Mouse (Mus musculus) bone marrow, adult 2 months (tissue): ENCODE data around the gene Mapk11. TPM values are rescaled to one million over a fixed set of nuclear protein-coding genes. Genes with fewer than 3 reads are reported as not detected.

Experiments
- H3K27ac ChIP-seq: fragments of 200-500 bp; 2 replicates; pipeline ENCODE4 v1.5.1; 2012; ENCODE audit warnings: low read depth, mild to moderate bottlenecking, control low read depth, inconsistent platforms, low read length; ENCODE audit not compliant: control insufficient read depth, poor library complexity, insufficient read depth
- H3K4me1 ChIP-seq: fragments of 200-500 bp; 2 replicates; pipeline ENCODE4 v1.6.1; 2011; ENCODE audit warnings: low read length; ENCODE audit not compliant: control insufficient read depth, insufficient read depth
- H3K4me3 ChIP-seq: fragments of 200-500 bp; replicated peaks from 2 replicates; pipeline ENCODE3; 2011; ENCODE audit warnings: mild to moderate bottlenecking, low read depth, low read length, control low read depth; ENCODE audit not compliant: control insufficient read depth
- CTCF ChIP-seq: fragments of 200-500 bp; IDR thresholded peaks from 2 replicates; pipeline ENCODE4 v1.5.1; 2011; ENCODE audit warnings: low read length, control low read depth; ENCODE audit not compliant: control insufficient read depth, insufficient read depth
- POLR2A ChIP-seq: fragments of 200-500 bp; IDR thresholded peaks from 2 replicates; pipeline ENCODE4 v1.6.1; 2011; ENCODE audit warnings: low read depth, mild to moderate bottlenecking, control low read depth, low read length, borderline replicate concordance; ENCODE audit not compliant: control insufficient read depth
- WGBS: fragments of 180-500 bp; shearing (Covaris S2); methylation state at CpG from one replicate; pipeline ENCODE4 v1.1.7; 2018; 5-methylcytosine and 5-hydroxymethylcytosine counted together
- polyA plus RNA-seq: library from polyadenylated mRNA; stranded (reverse); fragments of >200 nt; gene quantifications from 2 replicates; pipeline ENCODE4 v1.2.4, GENCODE M21; 2011; ENCODE audit warnings: low replicate concordance; ENCODE audit not compliant: missing spikeins, insufficient read depth, insufficient read length

Mapk11 gene
- polyA plus RNA-seq, 1 experiment = 7.6 TPM

DNA sequence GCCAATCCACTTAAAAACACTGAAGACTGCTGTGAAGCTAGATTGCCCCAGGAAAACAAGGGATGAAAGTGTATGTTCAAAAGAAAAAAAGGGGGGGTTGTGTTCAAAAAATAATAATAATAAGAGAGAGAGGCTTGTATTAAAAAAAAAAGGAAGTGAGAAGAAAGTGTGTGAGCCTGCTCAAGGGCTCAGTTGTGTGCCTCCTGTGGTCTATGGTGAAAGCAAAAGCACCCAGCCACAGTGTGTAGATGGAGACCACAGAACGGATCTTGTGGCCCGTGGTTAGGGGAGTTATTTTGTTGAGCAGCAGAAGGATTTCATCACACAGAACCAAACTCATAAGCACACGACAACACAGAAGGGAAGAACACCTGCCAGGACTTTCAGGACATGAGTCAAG is 18.1 kb downstream of the Mapk11 start:
- Histone ChIP-seq H3K27ac (peak overlapping the region; percentile 34), H3K4me3 (no peak overlapping the region), H3K4me1 (peaks cover 23% of the 10 kb centered on the region)
- TF ChIP-seq POLR2A = no peak
- no peak for TF ChIP-seq CTCF
- 0% methylated on average over 3 of the region's 3 CpGs for WGBS

DNA sequence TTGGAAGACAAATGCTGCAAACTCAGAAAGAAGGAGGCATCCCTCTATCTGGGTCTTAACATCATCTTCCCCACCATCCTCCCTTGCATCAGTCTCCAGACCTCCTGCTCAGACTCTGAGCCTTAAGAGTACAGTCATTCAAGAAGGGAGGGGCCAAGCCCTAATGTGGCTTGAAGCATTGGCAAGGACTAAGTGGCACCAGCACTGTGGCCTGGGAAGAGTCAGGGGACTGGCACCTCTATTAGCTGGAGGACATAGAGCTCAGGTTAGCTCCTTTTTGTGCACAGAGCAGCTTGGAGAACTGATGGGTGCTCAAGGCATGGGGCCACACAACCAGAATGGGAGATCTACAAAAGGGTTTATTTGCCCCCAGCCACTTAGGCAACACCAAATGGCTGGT is 19.2 kb downstream of the Mapk11 start:
- H3K4me3 ChIP-seq = no peak overlapping the region
- H3K4me1 ChIP-seq = peaks cover 23% of the 10 kb centered on the region
- no peak for TF ChIP-seq POLR2A
- TF ChIP-seq CTCF = no peak
- H3K27ac ChIP-seq = no peak overlapping the region

DNA sequence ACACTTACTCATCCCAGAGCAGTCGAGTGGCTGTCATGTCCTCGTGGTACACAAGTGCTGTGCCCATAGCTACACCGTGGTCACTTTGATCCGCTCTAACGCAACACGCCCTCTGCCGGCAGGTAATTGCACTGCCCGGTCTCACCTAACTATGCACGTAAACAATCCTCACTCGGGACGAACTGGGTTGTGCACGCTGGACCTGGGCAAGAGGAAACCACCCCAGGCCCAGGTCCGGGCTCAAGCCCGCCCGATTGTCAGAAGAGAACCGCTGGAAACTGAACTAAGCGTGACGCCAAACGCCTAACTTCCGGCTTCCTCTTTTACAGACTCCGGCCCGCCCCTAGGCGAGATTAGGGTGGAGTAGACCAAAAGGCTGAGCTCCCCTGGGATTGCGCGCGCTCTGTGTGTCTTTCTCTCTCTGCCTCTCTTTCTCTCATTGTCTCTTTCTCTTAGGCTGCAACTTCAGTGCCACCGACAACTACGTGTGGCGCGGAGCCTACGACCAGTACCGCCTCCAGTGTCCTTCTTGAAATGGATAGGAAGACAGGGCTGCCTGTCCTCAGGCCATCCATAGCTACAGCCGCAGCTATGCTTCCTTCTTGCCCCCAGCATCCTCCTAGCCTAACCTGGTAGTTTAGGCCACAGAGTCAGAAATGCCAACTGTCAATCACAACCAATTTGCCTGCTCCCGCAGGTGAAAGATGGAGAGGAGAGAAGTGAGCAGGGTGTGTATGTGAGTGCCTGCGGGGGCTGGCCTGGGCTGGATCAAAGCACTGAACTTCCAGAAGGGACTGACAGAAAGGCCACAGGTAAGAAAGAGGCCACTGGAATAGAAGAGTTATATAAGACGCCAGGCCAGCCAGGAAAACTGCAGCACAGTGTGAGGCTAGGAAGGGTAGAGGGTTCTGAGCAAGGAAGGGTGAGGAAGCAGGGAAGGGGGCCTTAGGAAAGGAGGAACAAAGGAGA is 20.8 kb downstream of the Mapk11 start, which contains the start of gene Hdac10:
Gene Hdac10 (minus strand): TSS at position 319 of the 969 bp plus-strand sequence.
- peaks cover 23% of the 10 kb centered on the region for H3K4me1 ChIP-seq
- 3% methylated on average over 36 of the region's 36 CpGs for WGBS

DNA sequence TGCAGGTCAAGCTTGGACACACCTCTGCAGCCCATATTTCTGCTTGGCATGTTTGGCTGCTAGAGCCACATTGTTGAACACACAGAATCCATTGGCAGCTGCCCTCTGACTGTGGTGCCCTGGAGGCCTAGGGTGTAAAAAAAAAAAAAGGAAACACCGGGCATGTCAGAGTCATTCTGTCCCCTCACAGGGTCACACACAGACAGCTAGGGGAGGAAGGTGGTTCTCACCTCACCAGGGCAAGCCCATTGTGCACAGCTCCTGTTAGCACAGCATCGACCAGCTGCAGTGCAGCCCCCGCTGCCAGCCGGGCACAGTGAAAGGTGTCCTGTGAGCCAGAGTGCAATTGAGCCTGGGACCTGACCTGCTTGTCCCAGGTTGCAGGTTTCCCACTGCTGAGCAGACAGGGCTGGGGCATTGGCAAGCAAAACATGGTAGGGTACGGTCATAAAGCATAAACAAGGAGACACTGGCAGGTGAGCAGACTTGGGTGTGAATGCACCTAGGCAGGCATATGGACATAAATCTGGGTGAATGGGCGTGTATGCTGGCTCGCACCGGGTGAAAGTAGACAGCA is 22.0 kb downstream of the Mapk11 start:
- whole genome bisulfite sequencing = 61% methylated on average over 8 of the region's 8 CpGs
- Histone ChIP-seq H3K4me3 (no peak overlapping the region), H3K4me1 (peaks cover 23% of the 10 kb centered on the region), H3K27ac (no peak overlapping the region)
- TF ChIP-seq CTCF (no peak), POLR2A (no peak)

More for the DNA sequence above, 20.8 kb downstream of the Mapk11 start, which contains the start of gene Hdac10:
- TF ChIP-seq POLR2A = peak; percentile 48; the same call in 1 of the 2 replicates
- peak; percentile 96 for TF ChIP-seq CTCF
- Histone ChIP-seq H3K27ac (peak within 1 kb of the TSS; percentile 93), H3K4me3 (peak within 1 kb of the TSS; percentile 93)

DNA sequence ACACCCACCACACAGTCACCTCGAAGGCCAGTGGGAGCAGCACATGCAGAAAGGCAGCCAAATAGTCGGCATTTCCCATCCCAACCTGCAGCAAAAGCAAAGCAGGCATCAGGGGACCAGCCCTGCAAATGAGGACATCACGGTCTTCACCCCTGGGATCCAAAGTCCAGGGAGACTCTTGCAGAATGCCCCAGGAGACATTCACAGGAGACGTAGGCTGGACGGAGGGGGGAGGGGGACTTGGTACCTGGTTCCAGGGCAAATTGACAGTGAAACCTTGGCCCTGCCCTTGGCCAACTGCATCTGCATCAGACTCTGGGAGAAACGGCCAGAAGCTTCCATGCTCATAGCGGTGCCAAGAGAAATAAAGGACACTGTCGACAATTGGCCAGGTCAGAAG is 22.8 kb downstream of the Mapk11 start:
- 82% methylated on average over 8 of the region's 8 CpGs for WGBS
- Histone ChIP-seq H3K27ac (no peak overlapping the region), H3K4me1 (peaks cover 20% of the 10 kb centered on the region), H3K4me3 (no peak overlapping the region)
- TF ChIP-seq POLR2A (no peak), CTCF (no peak)

DNA sequence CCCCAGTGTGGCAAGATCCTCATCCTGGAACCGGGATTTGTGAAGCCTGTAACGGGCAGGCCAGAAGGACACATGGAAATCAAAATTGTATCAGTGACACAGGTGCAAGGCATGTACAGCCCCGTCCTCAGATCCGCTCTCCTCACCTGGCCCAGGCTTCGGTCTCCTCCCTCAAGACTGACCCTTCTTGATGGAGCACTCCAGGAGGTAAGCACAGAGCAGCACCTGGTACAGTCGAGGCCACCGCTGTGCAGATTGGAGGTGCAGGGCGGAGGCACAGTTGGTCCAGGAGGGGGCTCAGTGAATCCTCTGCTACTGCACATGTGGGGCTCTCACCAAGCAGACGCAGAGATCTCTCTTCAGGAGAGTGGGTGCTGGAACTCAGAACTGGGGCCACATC is 24.1 kb downstream of the Mapk11 start:
- H3K4me3 ChIP-seq = no peak overlapping the region
- peaks cover 13% of the 10 kb centered on the region for H3K4me1 ChIP-seq
- WGBS = 88% methylated on average over 9 of the region's 9 CpGs
- TF ChIP-seq CTCF (no peak), POLR2A (no peak)
- H3K27ac ChIP-seq = no peak overlapping the region

DNA sequence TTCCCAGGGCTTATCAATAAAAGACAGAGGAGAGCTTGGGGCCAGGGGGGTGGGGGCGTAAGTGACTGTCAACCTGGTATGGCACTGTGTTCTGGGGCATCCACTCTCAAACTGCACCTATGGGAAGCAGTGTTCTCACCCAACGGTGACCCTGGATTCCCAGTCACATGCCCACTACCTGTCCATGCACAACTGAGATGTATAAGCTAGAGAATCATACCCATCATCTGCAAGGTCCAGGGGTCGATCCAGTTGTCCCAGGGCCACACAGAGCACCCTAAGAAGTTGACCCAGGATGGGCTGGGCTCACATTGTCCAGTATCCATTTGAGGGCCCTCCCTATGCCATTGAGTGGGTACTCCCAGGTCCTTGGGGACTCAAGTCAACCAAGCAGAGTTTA is 25.1 kb downstream of the Mapk11 start:
- no peak overlapping the region for H3K4me3 ChIP-seq
- WGBS = 91% methylated on average over 3 of the region's 3 CpGs
- H3K4me1 ChIP-seq = peaks cover 6% of the 10 kb centered on the region; the same call in 1 of the 2 replicates
- H3K27ac ChIP-seq = no peak overlapping the region
- TF ChIP-seq CTCF (no peak), POLR2A (no peak)

DNA sequence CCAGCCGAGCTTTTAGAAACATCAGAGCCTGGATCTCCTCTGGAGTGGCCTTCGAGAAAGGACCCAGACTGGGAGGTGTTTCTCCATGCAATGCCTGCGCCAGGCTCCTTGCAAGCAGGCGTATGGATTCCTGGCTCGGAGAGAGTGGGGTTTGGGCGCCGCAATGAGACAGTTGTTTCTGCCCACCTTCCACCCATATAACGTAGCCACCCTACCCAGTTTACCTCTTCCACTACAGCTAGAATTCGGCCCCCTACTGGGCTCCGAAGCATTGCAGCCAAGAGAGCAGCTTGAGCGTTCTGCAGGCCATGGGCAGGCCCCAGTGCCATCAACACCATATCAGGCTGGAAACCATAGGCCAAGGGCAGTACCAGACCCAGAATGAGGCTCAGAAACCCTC is 25.8 kb downstream of the Mapk11 start:
- Histone ChIP-seq H3K4me3 (peak overlapping the region; percentile 86), H3K4me1 (peaks cover 5% of the 10 kb centered on the region; the same call in 1 of the 2 replicates), H3K27ac (no peak overlapping the region)
- no peak for TF ChIP-seq CTCF
- TF ChIP-seq POLR2A = no peak
- WGBS = 73% methylated on average over 11 of the region's 11 CpGs
